Mouse (Mus musculus): Measurements from ENCODE around the gene Olfr44.

Olfr44 gene

GRCm38 (mm10) chr9:39493895-39494294 is at the start of gene Olfr44:
Gene Olfr44, minus strand, starts transcription at chr9:39493995.
- DNase-seq: no peak

- no peak for DNase-seq
Observed at GRCm38 (mm10) chr9:39523616-39524285, 30.0 kb upstream of the Olfr44 start.

- no peak for DNase-seq
Observed at GRCm38 (mm10) chr9:39518595-39518994, 24.8 kb upstream of the Olfr44 start.

GRCm38 (mm10) chr9:39515531-39515930 is 21.7 kb upstream of the Olfr44 start, which contains the start of gene Olfr957:
Gene Olfr957, minus strand, starts transcription at chr9:39515809.
- DNase-seq: no peak

- no peak for DNase-seq
Observed at GRCm38 (mm10) chr9:39509412-39509811, 15.6 kb upstream of the Olfr44 start.

GRCm38 (mm10) chr9:39508998-39509397 is 15.2 kb upstream of the Olfr44 start:
- DNase-seq: peak; percentile 66 to 68

GRCm38 (mm10) chr9:39471844-39472243 is 22.0 kb downstream of the Olfr44 start, which contains the start of gene Olfr955:
Gene Olfr955, minus strand, starts transcription at chr9:39471944.
- DNase-seq: no peak

- no peak for DNase-seq
Observed at GRCm38 (mm10) chr9:39456401-39456800, 37.4 kb downstream of the Olfr44 start, which contains the start of gene Olfr954. Gene Olfr954, plus strand, starts transcription at chr9:39456701.
